Mouse (Mus musculus) thymus, postnatal 10 days (tissue): ENCODE results near the gene Slc2a2.
A peak's percentile ranks its signal among the peaks of the same experiment; 100 is the strongest.

Source experiments
- DNase-seq, 2 experiments: peaks; one replicate each; pipeline ENCODE4 v3.0.0; 2021; ENCODE audit warnings: low spot score in 2 of 2

Gene Slc2a2

GRCm38 (mm10) chr3:28697797-28698196 is at the start of gene Slc2a2:
Slc2a2 (plus strand) TSS chr3:28697903.
- DNase-seq, result no peak

DNA sequence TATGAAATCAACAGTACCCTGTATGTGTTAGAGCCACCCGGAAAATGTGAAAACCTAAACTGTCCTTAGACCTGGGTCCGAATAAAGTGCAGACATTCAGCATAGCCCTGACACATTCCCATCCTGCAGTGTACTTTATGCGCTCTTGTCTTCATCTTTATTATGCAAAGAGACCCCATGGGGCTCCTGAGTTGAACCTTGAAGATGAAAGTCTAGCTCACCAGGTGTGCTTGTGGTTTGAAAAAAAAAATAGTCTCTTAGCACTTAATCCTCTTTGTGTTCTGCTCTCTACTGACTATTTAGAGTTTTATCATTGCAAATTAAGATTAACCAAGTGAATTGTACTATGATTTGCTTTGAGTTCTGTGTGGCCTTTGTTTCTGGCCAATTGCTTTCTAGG is 45.1 kb upstream of the Slc2a2 start:
- DNase-seq, result no peak

GRCm38 (mm10) chr3:28653043-28653442 is 44.7 kb upstream of the Slc2a2 start:
- DNase-seq, result no peak

DNA sequence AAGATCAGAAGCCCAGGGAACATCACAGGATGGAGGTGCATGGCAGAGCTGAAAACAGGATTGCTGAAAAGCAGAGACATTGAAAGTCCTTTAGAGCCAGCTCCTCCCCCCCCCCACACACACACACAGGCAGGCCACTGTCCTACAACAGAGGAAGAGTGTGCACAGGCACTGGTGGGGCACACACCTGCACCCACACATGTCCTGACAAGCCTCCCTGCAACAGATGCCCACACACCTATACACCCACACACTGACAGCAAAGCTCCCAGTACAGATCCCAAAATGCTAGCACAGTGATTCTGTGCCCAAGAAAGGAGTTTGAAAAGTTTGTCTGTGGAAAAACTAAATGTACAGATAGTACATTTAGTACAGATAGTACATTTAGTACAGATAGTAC is 43.0 kb upstream of the Slc2a2 start:
- no peak for DNase-seq

DNA sequence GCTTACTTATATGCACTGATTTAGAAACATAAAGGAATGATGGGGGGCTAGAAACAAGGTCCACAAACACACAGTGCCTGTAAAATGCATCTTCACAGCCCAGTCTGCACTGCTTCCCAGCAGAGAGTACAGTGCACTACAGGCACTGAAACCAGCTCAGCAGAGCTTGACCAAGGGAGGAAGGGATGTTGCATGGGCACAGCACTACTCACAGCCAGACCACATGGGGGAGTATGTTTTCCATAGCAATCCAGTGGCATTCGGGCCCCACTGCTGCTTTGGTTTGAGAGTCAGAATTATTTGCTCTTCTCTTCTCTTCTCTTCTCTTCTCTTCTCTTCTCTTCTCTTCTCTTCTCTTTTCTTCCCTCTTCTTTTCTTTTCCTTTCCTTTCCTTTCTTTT is 39.4 kb upstream of the Slc2a2 start:
- DNase-seq, result no peak

GRCm38 (mm10) chr3:28680851-28681250 is 16.9 kb upstream of the Slc2a2 start:
- DNase-seq, result no peak

DNA sequence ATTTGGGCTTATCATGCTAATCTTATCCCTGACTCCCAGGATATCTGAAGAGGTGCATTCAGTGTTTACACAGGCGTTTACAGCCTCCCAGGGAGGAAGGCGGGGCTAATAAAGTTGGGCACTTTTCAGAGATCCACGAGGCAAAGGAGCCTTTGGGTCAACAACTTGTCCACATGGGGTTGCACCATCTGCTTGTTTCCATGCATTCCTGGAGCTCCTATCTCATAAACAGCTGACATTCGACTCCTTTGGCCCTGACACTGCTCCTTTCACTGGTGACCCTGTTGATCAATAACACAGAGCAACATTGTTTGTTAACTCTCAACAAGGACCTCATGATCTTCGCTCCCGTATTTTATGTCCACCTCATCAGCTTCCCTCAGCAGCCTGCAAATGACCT is 15.8 kb upstream of the Slc2a2 start:
- no peak for DNase-seq

DNA sequence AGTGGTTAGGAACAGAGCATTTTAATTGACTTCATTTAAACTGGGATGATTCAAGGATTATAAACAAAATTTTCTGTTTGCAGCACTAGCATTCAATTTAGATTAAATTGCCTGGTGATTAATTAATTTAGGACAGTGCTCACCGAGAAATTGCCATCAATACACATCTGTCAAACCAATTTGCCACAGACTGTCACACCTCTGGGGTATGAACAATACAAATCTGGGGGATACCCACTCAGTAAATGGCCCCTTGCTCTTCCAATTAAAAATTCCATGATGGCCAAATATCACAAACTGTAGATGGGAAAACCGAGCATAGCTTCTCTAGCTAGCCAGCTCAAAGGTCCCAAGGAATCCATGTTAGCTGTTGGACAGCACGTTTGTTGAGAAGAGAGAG is 15.3 kb upstream of the Slc2a2 start:
- no peak for DNase-seq

DNA sequence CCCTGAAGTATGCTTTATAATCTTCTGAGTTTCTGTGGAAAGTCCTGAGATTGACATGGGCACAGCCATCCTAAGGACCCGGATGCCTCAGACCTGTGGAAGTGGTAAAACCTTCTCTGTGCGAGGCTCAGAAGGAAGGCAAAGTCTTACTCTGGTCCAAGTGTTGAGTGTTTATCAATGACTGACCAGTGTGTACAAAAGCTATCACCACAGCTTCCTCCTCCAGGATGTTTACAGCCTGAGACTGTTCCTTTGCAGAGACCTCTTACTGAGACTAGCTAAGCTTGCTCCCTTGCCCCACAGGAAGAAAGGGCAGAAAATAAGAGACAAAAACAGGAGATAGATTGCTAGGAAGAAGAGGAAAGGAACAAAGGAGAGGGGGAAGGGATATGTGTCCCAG is 12.2 kb upstream of the Slc2a2 start:
- DNase-seq, result no peak

- no peak for DNase-seq
These were observed 2.9 kb upstream of the Slc2a2 start for GRCm38 (mm10) chr3:28694811-28695210.

DNA sequence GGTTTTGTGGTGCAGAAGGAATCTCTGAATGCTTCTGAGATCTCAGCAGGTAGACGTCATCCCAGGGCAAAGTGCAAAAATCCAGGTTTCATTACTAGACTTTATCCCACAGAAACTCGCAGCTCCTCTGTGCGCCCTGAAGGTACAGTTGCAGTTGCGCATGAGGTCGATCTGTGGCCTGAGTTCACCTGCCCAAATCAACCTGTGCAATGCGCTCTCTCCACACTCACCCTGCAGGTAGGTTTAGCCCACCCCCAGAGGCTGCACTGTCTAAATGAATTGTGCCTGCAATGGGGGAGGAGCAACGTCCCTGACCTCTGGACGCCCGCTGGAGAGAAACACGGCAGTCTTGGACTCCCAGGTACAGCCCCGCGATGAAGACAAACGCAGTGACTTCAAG is 2.1 kb upstream of the Slc2a2 start:
- DNase-seq, result no peak

GRCm38 (mm10) chr3:28696162-28696561 is 1.5 kb upstream of the Slc2a2 start:
- DNase-seq, result no peak

GRCm38 (mm10) chr3:28699601-28700000 is 1.9 kb downstream of the Slc2a2 start:
- no peak for DNase-seq

- DNase-seq, result no peak
These were observed 7.9 kb downstream of the Slc2a2 start for GRCm38 (mm10) chr3:28705522-28706137.

GRCm38 (mm10) chr3:28706736-28707135 is 9.0 kb downstream of the Slc2a2 start:
- DNase-seq, result no peak

DNA sequence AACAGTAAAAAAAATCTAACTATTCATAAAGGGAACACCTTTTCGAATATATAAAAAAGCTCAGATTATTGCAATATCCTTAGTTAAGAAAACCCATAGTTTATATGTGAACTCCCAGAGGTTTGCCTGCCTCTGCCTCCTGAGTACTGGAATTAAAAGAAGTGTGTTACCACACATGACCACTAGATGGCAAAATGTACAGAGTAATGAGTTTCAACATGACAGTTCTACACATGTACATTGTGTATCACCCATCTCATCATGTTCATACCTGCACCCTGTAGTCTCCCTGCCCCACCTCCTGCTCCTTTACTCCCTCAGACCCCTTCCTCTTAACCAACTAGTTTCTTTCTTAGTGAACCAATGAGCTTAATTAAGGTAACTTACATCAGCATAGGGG is 12.0 kb downstream of the Slc2a2 start:
- peak in 1 of 2 experiments; percentile 31 for DNase-seq

- DNase-seq, result no peak
These were observed 16.4 kb downstream of the Slc2a2 start for GRCm38 (mm10) chr3:28713913-28714698.

- DNase-seq, result no peak
These were observed 20.8 kb downstream of the Slc2a2 start for GRCm38 (mm10) chr3:28718521-28718920.

DNA sequence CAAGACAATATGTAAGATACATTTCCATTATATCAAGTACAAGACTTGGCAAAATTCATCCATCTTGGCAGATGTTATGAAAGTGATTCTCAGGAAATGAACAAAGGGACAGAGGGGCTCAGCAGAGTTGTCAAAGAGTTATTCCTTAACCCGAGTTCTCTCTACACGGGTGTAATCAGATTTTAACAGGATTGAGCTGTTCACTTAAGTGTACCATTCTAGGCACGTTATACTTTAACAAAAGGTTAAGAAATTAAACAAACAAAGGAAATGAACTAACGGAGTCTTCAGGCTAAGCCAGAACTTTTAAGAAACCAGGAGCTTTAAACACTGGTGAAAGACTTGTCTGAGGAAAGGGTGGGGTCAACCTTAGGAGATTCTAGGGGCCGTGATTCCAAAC is 23.5 kb downstream of the Slc2a2 start:
- DNase-seq, result no peak

GRCm38 (mm10) chr3:28721838-28722237 is 24.1 kb downstream of the Slc2a2 start:
- DNase-seq, result no peak

GRCm38 (mm10) chr3:28722531-28722930 is 24.8 kb downstream of the Slc2a2 start:
- no peak for DNase-seq

DNA sequence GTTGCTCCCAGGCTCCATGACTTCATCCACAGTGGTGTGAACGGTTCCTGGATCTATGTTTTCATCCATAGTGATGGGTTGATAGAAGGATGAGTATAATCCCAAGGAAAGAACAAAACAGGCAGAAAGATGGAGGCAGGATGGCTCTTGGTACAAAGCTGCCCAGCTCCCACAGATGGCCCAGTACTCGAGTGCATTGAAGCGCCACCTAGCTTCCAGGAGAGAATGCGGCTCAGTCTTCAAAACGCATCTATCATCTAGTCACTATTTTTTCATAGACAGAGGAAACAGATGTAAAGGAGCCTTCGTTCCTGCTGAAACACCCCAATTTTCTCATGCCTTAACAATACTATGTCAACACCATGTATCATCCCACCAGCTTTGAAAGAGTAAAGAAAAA is 25.8 kb downstream of the Slc2a2 start:
- peak in 1 of 2 experiments; percentile 7 for DNase-seq

DNA sequence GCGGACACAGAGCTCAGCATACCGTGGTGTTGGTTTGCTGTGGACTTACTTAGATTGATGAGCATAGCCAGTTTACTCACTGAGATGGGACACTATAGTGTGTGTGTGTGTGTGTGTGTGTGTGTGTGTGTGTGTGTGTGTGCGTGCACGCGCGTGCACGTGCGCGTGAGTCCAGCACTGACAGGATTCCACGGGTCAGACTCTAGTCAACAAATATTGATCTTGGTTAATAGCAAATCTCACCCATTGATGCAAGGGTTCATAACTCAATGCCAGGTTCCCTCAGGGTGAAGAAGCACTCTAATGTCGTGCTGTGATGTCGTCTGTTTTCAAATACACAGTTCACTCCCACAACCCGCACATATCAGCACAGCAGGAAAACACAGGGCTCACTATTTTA is 27.5 kb downstream of the Slc2a2 start:
- DNase-seq, result no peak

GRCm38 (mm10) chr3:28726356-28726755 is 28.7 kb downstream of the Slc2a2 start:
- no peak for DNase-seq
